Mouse (Mus musculus): ENCODE measurements around the gene Jmjd6. TPM values are rescaled to one million over a fixed set of nuclear protein-coding genes. Genes with fewer than 3 reads are reported as not detected.
A peak's percentile ranks its signal among the peaks of the same experiment; 100 is the strongest.
"Not testable (repeated sequence)": the region's sequence is repeated elsewhere in the genome, so short reads cannot be mapped to it uniquely, and the experiment has no call there.

Gene Jmjd6
- total RNA-seq, 2 experiments from 2014 or later, result 38.3 to 39.9 TPM

DNA sequence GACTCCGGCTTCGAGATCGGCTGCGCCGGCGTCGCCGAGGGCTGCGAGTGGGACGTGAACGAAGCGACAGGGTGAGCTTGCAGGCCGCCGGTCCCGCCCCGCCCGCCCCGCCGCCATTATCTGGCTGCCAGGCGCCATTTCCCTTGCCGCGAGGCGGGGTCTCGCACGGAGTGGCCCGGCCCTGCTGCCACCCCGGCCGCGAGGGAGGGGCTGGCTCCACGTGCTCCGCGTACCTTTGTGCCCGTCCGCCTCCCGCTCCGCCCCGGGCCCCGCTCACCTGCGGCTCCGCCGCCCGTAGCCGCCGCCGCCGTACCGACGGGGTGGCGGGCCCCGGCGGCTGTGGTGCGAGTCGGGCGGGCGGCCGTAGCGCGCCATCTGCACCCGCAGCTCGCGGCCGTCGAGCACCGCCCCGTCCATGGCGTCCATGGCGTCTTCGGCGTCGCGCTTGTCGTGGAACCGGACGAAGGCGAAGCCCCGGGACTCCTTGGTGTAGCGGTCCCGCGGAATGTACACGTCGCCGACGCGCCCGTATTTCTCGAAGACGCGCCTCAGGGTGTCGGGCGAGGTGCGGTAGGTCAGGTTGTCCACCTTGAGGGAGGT, 9.1 kb upstream of the Jmjd6 start, which contains the start of gene Mfsd11:
Gene Mfsd11 (plus strand): TSS at position 150 of the 600 bp plus-strand sequence.
- peak; percentile 69 to 81 for DNase-seq (ENCODE audit: low spot score in 2 of 2)

DNA sequence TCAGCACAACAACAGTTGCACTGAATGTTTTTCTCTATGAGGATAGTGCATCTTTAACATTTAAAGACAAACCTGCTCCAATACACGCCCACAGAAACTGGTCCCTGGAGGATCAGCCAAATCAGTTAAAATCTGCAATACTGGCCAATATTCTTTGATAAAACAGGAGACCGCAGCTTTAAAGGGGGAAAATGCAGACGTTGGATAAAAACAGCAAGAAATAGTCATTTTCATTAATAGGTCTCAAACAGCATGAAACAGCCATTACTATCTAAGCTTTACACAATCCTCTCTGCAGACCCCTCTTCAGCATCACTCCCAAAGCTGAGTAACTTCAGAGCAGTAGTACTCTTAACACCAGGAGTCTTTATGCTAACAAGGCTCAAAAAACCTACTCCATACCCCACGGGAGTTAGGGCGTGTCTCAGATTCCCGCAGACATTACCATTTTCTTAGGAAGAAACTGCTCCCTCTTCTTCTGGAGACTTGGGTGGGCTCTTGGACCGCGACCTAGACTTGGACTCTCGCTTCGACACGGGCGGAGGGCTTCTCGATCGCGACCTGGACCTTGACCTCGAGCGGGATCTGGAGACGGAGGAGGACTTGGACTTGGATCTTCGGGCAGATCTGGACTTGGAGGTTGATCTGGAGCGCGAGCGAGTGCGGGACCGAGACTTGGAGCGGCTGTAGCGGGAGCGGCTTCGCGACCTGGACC, 8.5 kb upstream of the Jmjd6 start:
- DNase-seq (ENCODE audit: low spot score in 2 of 2), result no peak

DNA sequence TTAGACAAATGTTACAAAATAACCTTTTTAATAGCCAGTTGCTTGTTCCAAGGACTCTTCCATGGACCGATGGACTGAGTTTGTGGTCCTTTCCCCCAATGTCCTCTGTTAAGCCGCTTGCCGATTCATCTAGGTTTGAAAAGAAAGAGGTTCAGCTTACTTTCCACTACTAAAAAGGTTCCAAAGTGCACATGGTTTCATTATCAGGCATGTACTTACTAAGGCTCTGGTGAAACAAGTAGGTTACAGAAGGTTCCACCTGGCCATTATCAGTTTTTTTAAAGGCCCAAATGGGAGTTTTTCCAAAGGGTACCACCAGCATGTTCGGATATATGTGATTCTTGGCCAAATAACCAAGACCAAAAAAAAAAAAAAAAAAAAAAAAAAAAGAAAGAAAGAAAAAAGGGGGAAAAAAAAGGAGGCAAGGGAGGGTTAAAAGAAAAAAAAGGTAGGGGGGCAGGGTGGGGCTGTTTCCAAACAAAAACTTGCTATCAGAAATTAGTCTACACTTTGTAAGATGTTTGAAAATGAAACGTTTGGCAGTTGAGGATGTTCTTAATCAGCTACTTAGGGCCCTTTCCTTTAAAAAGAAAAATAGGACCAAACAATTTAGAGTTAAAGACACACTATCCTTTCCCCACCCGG, 7.7 kb upstream of the Jmjd6 start:
- no peak for DNase-seq (ENCODE audit: low spot score in 2 of 2)

DNA sequence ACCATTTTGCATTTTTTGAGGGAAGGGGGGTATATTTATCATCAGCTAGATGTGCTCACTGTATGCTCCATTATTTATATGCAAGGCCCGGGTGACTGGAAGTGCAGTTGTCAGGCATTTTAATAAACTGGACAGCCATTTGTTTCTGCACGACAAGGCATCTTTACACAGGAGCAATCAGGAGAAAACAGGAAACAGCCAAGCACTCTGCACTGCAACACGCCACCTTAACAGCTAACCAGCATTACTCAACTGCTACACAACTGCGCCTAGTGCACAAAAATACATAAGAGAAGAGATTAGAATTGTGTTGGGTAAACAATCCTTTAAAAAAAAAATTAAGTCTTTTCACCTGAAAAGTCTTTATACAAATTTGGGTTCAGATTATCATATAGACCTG, 6.8 kb upstream of the Jmjd6 start:
- DNase-seq (ENCODE audit: low spot score in 2 of 2), result no peak

DNA sequence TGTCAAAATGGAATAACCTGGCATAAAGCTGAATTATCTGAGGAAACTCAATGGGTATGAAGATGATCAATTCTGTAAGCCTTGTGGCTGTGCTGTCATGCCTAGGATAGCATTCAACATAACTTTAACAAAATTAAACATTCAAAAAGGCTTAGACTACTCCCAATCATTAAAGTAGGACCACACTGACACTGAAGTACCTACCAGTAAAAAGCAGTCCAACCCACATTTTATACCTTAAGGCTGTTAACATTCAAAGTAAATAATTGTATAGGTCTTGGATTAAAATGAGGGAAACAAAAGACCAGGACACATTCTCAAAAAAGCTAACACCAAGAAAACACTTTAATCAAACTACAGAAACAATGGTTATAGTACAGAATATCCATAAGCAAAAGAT, 6.3 kb upstream of the Jmjd6 start:
- DNase-seq (ENCODE audit: low spot score in 2 of 2), result no peak

DNA sequence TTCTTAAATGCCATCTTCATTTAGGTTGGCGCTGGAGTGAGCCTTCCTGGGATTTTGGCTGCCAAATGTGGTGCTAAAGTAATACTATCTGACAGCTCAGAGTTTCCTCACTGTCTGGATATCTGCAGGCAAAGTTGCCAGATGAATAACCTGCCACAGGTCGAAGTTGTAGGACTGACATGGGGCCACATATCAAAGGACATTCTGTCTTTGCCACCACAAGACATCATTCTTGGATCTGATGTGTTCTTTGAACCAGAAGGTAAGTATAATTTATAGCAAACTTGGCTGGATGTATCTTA, 5.6 kb upstream of the Jmjd6 start:
- DNase-seq (ENCODE audit: low spot score in 2 of 2), result not testable (repeated sequence)

DNA sequence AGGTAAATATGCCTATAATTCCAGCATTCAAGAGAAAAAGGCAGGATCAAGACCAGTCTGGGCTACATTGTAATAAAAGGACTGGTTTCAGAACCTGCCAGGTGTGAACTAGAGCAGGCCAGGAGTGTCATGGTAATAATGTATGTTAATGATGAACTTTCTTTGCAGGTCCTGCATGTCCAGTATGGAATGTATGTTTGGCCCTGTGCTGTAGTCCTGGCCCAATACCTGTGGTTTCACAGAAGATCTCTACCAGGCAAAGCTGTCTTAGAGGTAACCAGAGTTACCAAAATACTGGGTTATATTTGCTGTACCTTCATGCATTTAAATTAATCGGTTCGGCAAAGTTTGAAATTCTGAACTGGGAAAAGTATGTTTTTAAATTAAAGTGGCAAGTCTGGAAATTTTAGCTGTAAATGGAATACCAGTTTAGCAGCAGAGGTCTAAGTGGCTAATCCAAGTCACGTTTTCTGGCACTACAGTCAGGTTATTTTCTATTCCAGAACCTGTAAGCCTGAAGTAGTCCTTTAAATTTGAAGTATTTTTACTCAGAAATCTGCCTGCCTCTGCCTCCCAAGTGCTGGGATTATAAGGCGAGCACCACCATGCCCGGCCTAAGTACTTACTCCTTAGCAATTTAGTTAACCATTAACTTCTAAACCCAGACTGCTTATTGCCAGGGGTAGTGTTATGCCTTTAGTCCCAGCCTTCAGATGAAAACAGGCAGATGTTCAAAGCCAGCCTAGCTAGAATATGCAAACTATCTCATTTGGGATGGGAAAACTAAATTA, 5.0 kb upstream of the Jmjd6 start:
- DNase-seq (ENCODE audit: low spot score in 2 of 2), result no peak

DNA sequence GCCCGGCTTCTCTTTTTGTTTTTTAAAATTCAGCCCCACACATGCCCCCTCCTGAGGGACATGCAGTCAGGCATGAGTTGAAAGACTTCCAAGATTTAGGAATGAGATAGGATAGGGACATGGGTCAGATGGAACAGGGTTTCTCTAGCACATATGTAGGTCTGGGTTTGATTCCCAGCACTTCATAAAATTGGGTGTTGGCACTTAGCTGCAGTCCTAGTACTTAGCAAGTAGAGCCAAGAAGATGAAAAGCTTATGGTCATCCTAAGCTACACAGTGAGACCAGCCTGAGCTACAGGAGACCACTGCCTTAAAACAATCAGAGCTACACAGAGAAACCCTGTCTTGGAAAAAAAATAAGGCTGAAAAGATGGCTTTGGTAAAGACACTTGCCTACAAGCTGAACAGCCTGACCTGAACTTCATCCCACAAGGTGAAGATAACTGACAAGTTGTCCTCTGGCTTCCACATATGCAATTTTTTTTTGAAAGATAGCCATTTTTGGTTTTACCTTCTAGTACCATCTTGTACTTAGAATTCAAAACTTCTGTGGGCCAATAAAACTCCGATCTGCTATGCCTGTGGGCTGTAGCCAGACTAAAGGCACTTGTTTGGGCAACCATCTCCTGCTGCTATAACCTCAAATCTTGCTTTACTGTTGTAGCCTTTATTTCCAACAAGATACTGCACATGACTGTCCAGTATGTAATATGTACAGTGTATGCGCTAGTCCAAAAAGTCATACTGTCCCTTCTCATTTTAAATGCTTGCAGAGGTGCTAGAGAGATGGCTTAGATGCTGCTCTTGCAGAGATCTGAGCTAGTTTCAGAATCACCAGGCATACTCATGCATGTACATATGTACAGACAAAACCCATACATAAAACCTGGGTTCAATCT, 4.2 kb upstream of the Jmjd6 start:
- DNase-seq (ENCODE audit: low spot score in 2 of 2), result no peak

DNA sequence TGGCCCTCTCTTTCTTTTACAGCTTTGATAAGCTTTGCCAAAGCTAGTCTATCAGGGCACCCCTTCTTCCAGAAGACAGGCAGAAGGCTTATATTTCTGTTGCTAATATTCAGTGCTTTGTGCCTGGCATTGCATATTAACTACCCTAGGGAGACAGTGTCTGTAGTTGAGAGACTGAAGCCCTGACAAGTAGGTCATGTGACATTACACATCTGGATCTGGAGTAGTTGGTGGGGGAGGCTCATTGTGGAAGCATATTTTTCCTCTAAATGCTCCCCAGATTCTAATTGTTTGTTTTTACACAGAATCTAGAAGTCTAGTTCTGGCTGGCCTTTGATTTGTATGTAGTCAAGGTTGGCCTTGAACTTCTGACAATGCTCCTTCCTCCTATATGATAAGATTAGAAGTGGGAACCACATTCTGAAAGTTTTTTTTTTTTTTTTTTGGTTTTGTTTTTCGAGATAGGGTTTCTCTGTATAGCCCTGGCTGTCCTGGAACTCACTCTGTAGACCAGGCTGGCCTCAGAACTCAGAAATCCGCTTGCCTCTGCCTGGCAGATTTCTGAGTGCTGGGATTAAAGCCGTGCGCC, 3.4 kb upstream of the Jmjd6 start:
- DNase-seq (ENCODE audit: low spot score in 2 of 2), result no peak

DNA sequence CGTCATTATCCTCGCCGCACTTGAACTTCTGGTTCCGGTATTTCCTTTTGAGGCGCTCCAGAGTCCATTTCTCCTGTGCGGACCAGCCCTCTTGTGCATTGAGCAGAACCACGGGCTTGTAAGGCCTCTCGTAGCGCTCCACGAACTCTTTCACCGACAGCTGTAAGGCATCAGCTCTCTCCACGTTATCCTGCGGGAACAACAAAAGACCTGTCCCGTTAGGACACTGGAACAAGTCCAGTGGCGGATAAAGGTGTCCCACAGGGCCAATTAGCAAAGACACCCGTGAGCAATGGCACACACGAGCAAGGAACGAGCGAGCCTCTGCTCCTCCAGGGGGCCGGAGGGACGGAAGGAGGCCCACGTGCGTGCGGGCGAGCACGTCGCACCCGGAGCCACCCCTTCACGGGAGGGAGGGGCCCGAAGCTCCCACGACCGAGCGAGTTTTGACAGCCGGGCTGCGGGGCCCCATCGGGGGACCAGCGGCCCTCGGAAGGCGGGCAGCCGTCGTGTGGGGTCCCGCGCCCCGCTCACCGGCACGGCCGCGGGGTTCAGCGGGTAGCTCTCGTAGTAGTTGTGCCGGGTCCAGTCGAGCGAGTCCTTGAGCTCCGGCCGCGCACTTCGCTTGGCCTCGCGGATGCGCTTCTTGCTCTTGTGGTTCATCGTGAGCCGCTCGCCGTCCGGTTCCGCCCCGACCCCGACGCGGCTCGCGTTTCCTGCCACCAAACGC, 553 bp downstream of the Jmjd6 start:
- peak; percentile 68 to 73 for DNase-seq (ENCODE audit: low spot score in 2 of 2)

DNA sequence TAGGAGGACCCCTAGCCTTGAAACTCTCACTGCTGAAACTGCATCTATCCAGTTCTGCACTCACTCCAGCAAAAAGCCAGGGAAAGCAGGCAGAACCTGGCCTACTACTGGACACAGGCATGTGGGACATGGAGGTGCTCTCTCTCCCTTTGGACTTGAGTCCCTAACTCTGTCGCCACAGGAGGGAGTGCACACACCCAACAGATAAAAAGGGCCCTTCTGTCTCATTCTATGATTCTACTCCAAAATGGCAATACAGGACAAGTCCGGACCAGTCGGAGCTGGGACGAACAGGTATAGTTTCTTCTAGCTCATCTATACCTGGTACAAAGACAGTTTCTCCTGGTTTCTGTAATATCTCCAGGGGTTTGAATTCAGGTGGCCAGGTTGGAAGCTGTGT, 2.5 kb downstream of the Jmjd6 start:
- DNase-seq (ENCODE audit: low spot score in 2 of 2), result no peak

DNA sequence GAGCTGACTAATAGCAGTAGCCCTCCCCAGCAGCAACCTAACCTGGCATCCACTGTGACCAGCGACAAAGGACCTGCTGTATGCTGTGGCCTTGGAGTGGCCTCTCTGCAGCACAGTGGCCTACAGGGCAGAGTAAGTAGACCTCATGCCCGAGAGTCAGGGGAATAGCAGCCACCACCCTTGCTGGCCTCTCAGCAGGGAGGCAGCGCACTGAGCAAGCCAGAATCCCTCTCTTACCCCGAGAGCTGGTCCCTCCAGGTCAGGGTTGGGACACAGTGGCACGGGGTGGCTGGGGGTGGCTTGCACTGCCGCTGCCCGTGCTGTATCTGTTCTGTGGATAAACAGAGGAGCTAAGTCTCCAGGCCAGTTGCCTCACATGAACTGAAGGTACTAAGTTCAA, 3.6 kb downstream of the Jmjd6 start:
- DNase-seq (ENCODE audit: low spot score in 2 of 2), result no peak

DNA sequence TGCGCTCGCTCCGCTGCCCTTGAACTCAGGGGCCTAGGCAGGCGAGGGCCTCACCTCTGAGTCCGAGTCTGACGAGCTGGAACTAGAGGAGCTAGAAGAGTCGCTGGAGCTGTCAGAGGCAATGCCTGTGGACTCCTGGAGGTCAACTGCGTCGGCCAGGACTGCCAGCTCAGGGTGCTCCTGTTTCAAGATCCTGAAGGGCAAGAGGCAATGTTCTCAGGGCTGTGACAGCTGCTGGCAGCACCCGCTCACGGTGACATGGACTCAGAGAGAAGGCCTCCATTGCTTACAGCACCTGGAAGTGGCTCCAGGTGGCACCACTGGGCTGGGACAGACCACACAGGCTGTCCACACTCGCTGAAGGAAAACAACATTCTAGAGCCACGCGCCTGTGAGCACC, 4.3 kb downstream of the Jmjd6 start:
- no peak for DNase-seq (ENCODE audit: low spot score in 2 of 2)

DNA sequence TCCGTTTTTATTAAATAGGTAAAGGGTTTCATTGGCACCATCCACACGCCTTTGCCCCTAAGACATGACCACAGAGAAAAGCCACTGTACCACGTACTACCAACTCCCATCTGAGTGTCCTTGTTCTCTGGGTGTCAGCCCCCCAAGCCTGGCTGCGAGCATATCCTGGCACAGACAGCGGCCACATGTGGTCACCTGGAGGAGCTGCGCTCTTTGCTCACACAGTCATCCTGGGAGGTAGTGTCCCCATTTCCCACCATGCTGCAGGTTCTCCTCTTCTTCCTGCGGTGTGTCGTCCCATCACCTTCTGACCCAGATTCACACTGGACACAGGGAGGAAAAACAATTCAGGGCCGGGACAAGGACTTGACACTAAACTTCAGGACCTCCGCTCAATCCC, 5.8 kb downstream of the Jmjd6 start:
- no peak for DNase-seq (ENCODE audit: low spot score in 2 of 2)

DNA sequence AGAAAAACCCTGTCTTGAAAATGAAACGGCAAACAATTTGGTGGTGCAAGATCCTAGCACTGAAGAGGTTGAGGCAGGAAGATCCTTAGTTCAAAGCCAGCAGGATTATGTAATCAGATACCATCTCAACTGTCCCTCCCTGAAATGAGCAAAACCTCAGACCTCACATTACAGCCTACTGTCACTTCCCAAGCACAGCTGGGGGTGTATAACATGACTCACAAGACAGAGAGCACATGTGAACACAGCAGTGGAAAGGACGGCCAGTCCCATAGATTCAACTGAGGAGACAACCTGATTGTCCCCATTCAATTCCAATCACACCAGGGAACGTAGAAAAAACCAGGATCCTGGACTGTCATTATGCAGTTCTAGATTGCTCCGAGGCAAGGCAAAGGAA, 7.0 kb downstream of the Jmjd6 start:
- no peak for DNase-seq (ENCODE audit: low spot score in 2 of 2)

DNA sequence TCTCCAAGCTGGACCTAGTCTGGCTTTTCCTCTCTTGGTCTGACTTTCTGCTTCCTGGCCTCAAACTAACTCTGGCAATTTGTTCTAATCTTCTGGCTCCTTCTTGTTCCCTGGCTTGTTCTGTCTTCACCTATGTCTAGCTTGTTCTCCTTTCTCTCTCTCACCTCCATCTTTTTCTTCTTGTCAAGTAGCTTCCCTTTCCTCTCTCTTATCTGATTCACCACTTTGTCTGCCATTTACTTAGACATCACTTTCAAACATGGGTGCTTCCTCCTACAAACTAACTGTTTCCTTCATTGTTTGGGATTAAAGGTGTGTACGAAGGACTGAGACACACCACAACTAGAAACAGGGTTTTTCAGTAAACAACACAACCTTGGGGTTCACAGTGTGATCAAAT, 8.3 kb downstream of the Jmjd6 start:
- no peak for DNase-seq (ENCODE audit: low spot score in 2 of 2)

DNA sequence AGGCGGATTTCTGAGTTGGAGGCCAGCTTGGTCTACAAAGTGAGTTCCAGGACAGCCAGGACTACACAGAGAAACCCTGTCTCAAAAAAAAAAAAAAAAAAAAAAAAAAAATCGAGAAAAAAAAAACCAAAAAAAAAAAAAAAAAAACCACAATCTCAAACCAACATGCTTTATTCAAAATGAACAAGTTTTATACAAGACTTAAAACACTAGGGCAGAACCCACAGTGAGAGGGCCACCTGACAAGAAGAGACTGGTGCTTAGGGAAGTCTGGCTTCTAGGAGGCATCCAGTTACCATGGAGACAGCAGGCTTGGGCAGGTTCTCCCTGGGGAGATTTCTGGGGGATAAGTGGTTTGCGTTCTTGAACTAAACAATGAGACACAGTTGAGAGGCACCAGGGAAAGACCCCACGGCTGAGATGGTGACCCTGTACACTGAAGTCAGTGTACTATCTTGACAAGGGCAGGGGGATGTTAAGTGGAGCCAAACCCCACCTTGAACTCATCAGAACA, 11.0 kb downstream of the Jmjd6 start:
- DNase-seq (ENCODE audit: low spot score in 2 of 2), result no peak

DNA sequence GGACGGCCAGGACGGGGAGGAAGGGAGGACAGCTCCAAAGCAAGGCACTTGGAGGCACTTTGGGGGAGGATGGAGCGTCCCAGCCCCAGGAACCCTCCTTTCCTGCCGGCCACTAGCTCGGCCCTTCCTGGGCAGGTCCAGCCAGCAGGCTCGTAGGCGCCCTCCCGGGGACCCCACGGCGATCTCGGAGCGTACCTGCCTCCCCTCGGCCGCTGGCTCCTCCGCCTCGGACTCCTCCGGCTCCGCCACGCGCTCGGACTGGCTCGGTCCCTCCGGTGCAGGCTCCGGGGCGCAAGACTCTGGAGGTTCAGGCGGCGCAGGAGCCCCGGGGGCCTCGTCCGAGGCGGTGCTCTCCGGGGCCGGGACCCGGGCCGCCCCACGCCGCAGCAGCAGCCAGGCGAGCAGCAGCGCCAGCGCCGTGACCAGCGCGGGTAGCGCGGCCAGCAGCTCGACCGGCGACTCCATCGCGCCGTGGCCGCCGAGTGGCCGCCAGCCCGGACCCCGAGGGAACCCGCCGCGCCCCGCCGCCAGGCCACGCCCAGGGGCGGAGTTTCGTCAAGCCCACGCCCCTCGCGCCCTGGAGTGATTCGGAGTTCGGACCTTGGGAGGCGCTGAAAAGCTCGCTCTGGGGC, 15.6 kb downstream of the Jmjd6 start, which contains the start of gene Mxra7:
Gene Mxra7 (minus strand): TSS at position 513 of the 632 bp plus-strand sequence.
- peak; percentile 37 to 53 for DNase-seq (ENCODE audit: low spot score in 2 of 2)
